Mouse (Mus musculus) right cerebral cortex, postnatal 14 days (tissue): Measurements from ENCODE around the gene Tanc1.

ENCODE experiments used
- DNase-seq: peaks from one replicate; pipeline ENCODE4 v3.0.0; 2022

The Tanc1 gene

DNA sequence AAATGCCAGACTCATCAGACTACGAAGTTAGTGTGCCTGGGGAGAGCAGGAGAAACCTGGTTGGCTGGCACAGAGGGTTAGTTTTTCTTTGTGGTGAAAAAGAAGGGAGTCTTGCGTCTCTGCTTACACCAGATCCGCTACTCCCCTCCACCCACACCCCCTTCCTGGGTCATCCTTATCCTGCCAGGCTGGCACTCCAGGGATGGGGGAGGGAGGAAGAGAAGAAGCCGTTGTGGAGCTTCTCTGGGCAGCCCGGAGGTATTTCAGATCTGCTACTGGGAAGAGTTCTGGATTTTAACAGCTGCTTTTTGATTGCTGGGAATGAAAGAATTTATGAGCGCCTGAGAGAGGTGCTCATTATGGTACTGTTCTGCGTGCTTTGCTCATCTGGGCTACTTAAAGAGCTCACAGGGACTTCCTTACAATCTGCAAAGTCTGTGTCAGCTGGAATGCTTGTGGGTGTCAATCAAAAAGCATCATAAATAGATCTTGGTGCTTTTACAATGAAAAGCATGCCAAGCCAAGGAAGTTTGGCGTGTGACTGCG, 1.7 kb downstream of the Tanc1 start:
- DNase-seq, result no peak

- no peak for DNase-seq
These were observed 5.0 kb downstream of the Tanc1 start for GRCm38 (mm10) chr2:59616890-59617289.

- DNase-seq, result no peak
These were observed 7.2 kb downstream of the Tanc1 start for GRCm38 (mm10) chr2:59618996-59619395.

DNA sequence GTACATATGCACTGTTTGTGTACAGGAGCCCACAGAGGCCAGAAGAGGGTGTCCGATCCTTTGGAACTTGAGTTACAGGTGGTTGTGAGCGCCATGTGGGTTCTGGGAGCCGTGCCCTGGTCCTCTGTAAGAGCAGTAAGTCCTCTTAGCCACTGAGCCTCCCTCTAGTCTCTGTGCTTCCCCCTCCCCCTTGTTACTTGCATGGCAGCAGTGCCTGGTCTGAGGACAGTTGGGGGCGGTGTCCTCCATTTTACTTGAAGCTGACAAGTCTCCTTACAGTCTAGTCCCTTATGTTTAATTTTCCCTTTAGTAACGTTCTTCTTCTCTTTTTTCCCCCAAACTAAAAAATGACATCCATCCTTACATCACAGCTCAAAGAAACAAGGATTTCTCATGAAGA, 8.8 kb downstream of the Tanc1 start:
- DNase-seq, result no peak

- no peak for DNase-seq
These were observed 10.8 kb downstream of the Tanc1 start for GRCm38 (mm10) chr2:59622514-59623139.

DNA sequence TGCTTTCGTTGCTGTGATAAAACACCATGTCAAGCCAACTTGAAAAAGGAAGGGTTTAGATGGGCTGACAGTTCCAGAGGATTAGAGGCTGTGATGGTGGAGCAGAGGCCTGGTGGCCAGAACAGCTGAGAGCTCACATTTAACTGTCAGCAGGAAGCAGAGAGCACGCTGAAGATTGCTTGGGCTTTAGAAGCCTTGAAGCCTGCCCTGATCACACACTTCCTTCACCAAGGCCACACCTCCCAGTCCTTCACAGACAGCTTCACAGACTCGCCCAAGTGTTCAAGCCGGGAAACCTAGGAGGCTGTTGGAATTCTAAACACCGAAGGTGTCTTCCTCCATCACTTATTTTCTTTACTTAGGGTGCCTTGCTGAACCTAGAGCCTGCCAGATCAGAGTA, 12.0 kb downstream of the Tanc1 start:
- no peak for DNase-seq

- no peak for DNase-seq
These were observed 13.6 kb downstream of the Tanc1 start for GRCm38 (mm10) chr2:59625416-59625815.

DNA sequence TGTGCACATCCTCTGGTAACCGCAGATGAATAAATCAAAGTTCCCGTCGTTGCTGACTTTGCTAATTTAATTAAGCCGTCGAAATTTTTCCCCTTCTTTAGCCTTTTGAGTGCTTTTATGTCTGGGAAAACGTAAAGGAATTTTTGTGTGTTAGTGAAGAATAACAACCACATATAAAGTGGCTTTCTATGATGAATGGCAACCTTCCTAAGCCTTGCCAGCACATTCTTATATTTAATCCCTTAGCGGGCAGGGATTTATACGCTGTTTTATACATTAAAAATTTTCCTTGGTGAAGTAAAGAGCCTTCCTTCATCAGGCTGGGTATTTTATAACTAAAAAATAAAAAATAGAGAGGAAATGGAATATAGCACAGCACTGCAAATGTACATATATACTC, 14.1 kb downstream of the Tanc1 start:
- no peak for DNase-seq

DNA sequence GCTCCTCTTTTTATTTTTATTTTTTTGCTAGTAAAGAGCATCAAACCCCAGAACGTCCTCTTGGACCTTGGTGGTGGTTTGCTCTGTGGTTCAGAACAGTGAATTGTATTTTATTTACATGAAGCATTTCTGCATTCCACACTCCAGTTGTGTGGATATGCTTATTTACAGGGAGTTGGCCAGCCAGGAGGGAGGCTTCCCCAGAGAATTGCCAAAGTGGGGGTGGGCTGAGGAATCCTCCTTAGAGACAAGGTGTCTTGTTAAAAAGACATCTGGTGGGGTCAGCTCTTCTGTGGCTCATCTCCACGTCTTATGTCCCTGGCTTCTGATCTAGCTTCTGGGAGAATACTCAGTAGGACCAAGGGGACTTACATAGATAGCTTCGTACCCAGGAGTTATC, 14.6 kb downstream of the Tanc1 start:
- DNase-seq, result no peak

- no peak for DNase-seq
These were observed 15.7 kb downstream of the Tanc1 start for GRCm38 (mm10) chr2:59627502-59627901.

- DNase-seq, result no peak
These were observed 16.4 kb downstream of the Tanc1 start for GRCm38 (mm10) chr2:59628057-59628901.

DNA sequence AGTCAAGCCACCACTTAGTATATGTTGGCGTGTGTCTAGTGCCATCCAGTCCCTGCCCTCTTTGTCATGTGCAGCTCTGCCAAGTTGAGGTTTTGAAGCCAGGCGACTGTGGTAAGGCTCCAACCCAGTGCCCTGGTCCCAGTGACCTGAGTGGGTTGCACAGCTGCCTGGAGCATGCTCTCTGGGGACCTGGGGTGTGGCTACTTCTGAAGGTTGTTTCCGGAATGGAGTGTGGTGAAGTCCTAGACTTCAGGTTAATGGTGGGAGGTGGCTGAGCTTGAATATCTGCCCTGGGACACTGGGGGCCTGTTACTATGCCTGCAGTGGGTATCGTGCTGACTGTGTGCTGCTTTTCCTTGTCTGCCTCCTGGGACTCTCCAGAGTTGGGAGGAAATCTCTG, 18.0 kb downstream of the Tanc1 start:
- no peak for DNase-seq

GRCm38 (mm10) chr2:59631406-59631805, 19.6 kb downstream of the Tanc1 start:
- no peak for DNase-seq

GRCm38 (mm10) chr2:59633761-59634430, 22.1 kb downstream of the Tanc1 start:
- DNase-seq, result no peak

DNA sequence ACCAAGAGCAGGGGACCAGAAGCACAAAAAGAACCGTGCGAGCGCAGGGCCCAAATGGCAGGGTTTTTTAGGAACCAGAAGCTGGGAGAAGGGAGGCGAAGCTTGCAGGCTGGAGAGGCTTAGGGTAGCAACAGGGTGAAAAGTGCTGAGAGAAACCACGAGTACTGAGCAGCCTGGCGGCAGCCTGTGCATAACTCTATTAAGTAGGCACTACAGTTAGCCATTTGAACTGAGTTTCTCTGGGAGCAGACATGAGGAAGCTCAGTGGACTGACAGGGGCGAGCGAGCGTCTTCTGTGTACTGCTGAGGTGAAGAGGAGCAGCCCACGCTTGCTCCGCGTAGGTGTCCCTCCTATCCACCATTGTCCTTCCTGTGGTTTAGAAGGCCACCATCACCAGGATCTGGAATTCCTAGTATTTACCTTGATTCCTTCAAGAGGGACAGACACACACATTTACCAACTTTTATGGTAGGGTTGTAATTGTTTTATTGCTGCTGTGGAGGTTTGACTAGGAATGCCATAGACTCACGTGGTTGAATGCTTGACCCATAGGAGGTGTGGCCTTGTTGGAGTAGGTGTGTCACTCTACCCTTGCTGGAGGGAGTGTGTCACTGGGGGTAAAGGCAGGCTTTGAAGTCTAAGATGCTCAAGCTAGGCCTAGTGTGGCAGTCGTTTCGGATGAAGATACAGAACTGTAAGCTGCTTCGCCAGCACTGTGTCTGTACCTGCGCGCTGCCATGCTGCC, 25.4 kb downstream of the Tanc1 start:
- no peak for DNase-seq

DNA sequence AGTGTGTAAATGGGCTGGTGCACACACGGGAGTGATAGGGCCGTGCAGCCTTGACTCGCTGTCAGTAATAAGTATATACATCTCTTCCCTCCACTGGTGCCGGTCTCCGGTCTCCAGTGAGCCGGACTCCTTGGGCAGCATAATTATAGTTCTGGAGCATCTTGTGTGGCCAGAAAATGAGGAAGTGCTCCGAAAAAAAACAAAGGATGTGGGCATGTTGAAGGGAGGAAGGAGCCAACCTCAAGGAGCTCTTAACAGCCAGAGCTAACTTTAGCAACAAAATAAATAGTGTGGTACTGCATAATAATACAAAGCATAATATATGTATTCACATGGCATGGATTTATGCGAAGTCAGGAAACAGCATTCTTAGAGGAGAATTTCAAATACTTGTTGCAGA, 30.9 kb downstream of the Tanc1 start:
- no peak for DNase-seq

- no peak for DNase-seq
These were observed 33.0 kb downstream of the Tanc1 start for GRCm38 (mm10) chr2:59644816-59645215.

- DNase-seq, result no peak
These were observed 33.7 kb downstream of the Tanc1 start for GRCm38 (mm10) chr2:59645515-59645914.

GRCm38 (mm10) chr2:59646740-59647390, 35.0 kb downstream of the Tanc1 start:
- DNase-seq, result no peak

- no peak for DNase-seq
These were observed 36.6 kb downstream of the Tanc1 start for GRCm38 (mm10) chr2:59648444-59648843.

GRCm38 (mm10) chr2:59651801-59652200, 40.0 kb downstream of the Tanc1 start:
- DNase-seq, result no peak

DNA sequence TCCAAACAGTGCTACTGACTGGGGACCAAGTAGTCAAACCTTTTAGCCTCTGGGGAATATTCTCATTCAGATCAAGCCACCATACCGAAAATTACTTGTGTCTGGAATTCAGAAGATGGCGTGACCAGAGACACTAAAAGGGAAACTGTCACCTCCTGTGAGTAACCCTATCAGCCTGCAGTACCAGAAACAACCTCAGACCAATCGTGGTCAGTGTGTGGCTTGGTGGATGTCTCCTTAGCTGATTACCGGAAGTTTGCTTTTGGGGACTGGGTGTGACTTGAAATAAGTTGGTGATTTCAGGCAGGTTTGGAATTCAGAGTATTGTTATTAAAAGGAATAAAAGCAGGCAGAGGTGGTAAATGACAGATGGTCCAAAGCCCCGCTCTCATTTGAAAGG, 40.9 kb downstream of the Tanc1 start:
- no peak for DNase-seq
